In the genomic region with DNA sequence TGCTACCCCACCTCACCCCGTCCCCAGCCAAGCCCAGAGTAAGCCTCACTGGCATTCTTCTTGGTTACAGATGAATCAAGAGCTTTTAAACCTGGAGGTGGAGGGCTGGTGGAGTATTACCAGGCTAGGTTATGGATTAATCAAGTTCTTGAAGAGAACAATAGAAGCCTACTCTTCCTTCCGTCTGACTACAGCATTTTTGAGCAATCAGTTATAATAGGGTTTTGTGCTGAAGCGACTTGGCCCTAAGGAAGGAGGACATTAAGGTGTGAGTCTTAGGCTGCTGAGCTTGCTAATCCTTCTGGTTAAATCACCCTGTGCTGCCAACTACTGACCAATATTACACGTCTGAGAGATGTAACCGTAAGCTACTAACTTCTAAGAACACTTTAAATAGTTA, we compare ENCODE assay signal across 8 mouse cellular contexts. TPM values are rescaled to one million over a fixed set of nuclear protein-coding genes. Genes with fewer than 3 reads are reported as not detected.
DNase-seq lines count a peak whose midpoint lies in the region; ATAC-seq and TF ChIP-seq lines count a peak whose summit lies in the region.

No protein-coding gene starts in this region.

- WGBS in heart, embryonic 15.5 days: 22% methylated on average over 5 of the region's 5 CpGs
- WGBS in hindbrain, embryonic 14.5 days: 18% methylated on average over 5 of the region's 5 CpGs
- WGBS in midbrain, embryonic 13.5 days: 17% methylated on average over 5 of the region's 5 CpGs

- H3K4me2 ChIP-seq in heart, embryonic 15.5 days: peak overlapping the region; percentile 67
- H3K4me2 ChIP-seq in hindbrain, embryonic 14.5 days (replicated peaks): peak overlapping the region; percentile 56
- peak overlapping the region; percentile 63 for H3K4me2 ChIP-seq in midbrain, embryonic 13.5 days (replicated peaks)

- H3K27me3 ChIP-seq in heart, embryonic 15.5 days: peaks cover 31% of the 10 kb centered on the region
- H3K27me3 ChIP-seq in hindbrain, embryonic 14.5 days (ENCODE audit: control insufficient read depth, insufficient read depth, low read length): peaks cover 46% of the 10 kb centered on the region; the same call in 1 of the 2 replicates
- H3K27me3 ChIP-seq in midbrain, embryonic 13.5 days: peaks cover 53% of the 10 kb centered on the region

- TF ChIP-seq CTCF in cortical plate, adult 2 months (IDR thresholded peaks at IDR 0.05; ENCODE audit: extremely low read depth, insufficient read depth, low read length): no peak

- no peaks in the 10 kb centered on the region for H3K9me3 ChIP-seq in heart, embryonic 15.5 days (replicated peaks)
- H3K9me3 ChIP-seq in hindbrain, embryonic 14.5 days (ENCODE audit: control insufficient read depth, low read length): no peaks in the 10 kb centered on the region
- no peaks in the 10 kb centered on the region for H3K9me3 ChIP-seq in midbrain, embryonic 13.5 days

- DNase-seq in heart, adult 18-20 months: no peak
- DNase-seq in hindbrain, embryonic 14.5 days (ENCODE audit: low spot score): no peak
- DNase-seq in left cerebral cortex, adult 11 months (ENCODE audit: low spot score): no peak
- no peak for DNase-seq in thymus, postnatal 0 days (ENCODE audit: low spot score)

- no peak overlapping the region for H3K9ac ChIP-seq in heart, embryonic 15.5 days
- no peak overlapping the region for H3K9ac ChIP-seq in hindbrain, embryonic 14.5 days
- no peak overlapping the region; the same call in 1 of the 2 replicates for H3K9ac ChIP-seq in midbrain, embryonic 13.5 days (replicated peaks)

- no peak for TF ChIP-seq POLR2A in cortical plate, adult 2 months (IDR thresholded peaks at IDR 0.05; ENCODE audit: extremely low read depth, insufficient read depth, low read length)

- H3K4me3 ChIP-seq in heart, embryonic 15.5 days: peak overlapping the region; percentile 45
- peak overlapping the region; percentile 64; the same call in 1 of the 2 replicates for H3K4me3 ChIP-seq in cortical plate, adult 2 months (ENCODE audit: insufficient read depth, low read length)
- peak overlapping the region; percentile 44 for H3K4me3 ChIP-seq in hindbrain, embryonic 14.5 days (replicated peaks; ENCODE audit: low read length)
- H3K4me3 ChIP-seq in midbrain, embryonic 13.5 days (replicated peaks): peak overlapping the region; percentile 54

- ATAC-seq in heart, embryonic 15.5 days (replicated peaks; ENCODE audit: insufficient number of reproducible peaks, insufficient read depth, low FRiP score, low read depth): no peak
- ATAC-seq in hindbrain, embryonic 14.5 days (ENCODE audit: low FRiP score): no peak
- ATAC-seq in midbrain, embryonic 13.5 days: peak; percentile 31
- no peak for ATAC-seq in frontal cortex, adult (ENCODE audit: low TSS enrichment)

- H3K4me1 ChIP-seq in heart, embryonic 15.5 days (replicated peaks): peaks cover 9% of the 10 kb centered on the region
- no peaks in the 10 kb centered on the region for H3K4me1 ChIP-seq in cortical plate, adult 2 months (ENCODE audit: control insufficient read depth, insufficient read depth, low read length)
- 0 out of 2 replicates have a peak, but pooled peaks cover 3% of the 10 kb centered on the region for H3K4me1 ChIP-seq in hindbrain, embryonic 14.5 days (replicated peaks; ENCODE audit: control insufficient read depth, insufficient read depth, low read length)
- peaks cover 14% of the 10 kb centered on the region for H3K4me1 ChIP-seq in midbrain, embryonic 13.5 days (replicated peaks)

- H3K36me3 ChIP-seq in heart, embryonic 15.5 days: no peaks in the 10 kb centered on the region
- no peaks in the 10 kb centered on the region for H3K36me3 ChIP-seq in hindbrain, embryonic 14.5 days (replicated peaks; ENCODE audit: control insufficient read depth, insufficient read depth)
- H3K36me3 ChIP-seq in midbrain, embryonic 13.5 days: no peaks in the 10 kb centered on the region

- no peak overlapping the region for H3K27ac ChIP-seq in heart, embryonic 15.5 days
- H3K27ac ChIP-seq in cortical plate, adult 2 months (ENCODE audit: insufficient read depth, low read length): no peak overlapping the region
- no peak overlapping the region for H3K27ac ChIP-seq in hindbrain, embryonic 14.5 days
- no peak overlapping the region for H3K27ac ChIP-seq in midbrain, embryonic 13.5 days

RNA-seq across cellular contexts. Expression of gene Gpx5, which starts 32.2 kb away (rescaled TPM):
- polyA plus RNA-seq in heart, embryonic 15.5 days (2015; fragmentation: Nextera tagmentation; extraction: Ambion mirVana): not detected in 2 replicates
- total RNA-seq in heart, adult 18-20 months (2021): not detected
- polyA plus RNA-seq in cortical plate, adult 2 months (2012; rRNA removed): 0.10 TPM in 1 of 2 replicates, not detected in the other
- not detected in 2 replicates for polyA plus RNA-seq in hindbrain, embryonic 14.5 days (2014; fragmentation: Nextera tagmentation; extraction: Ambion mirVana)
- polyA plus RNA-seq in midbrain, embryonic 13.5 days (2015; fragmentation: Nextera tagmentation; extraction: Ambion mirVana): not detected in 2 replicates
- polyA plus RNA-seq in thymus, postnatal 0 days (2015; fragmentation: Nextera tagmentation; extraction: Ambion mirVana): not detected in 2 replicates

RNA-seq across cellular contexts. Expression of gene Gpx6, which starts 51.6 kb away (rescaled TPM):
- not detected in 2 replicates for polyA plus RNA-seq in heart, embryonic 15.5 days (2015; fragmentation: Nextera tagmentation; extraction: Ambion mirVana)
- not detected for total RNA-seq in heart, adult 18-20 months (2021)
- 1.6 TPM in 1 of 2 replicates, not detected in the other for polyA plus RNA-seq in cortical plate, adult 2 months (2012; rRNA removed)
- 0.15 TPM in 1 of 2 replicates, not detected in the other for polyA plus RNA-seq in hindbrain, embryonic 14.5 days (2014; fragmentation: Nextera tagmentation; extraction: Ambion mirVana)
- not detected in 2 replicates for polyA plus RNA-seq in midbrain, embryonic 13.5 days (2015; fragmentation: Nextera tagmentation; extraction: Ambion mirVana)
- 1.7 and 1.9 TPM in 2 replicates for polyA plus RNA-seq in thymus, postnatal 0 days (2015; fragmentation: Nextera tagmentation; extraction: Ambion mirVana)
